Comparison of ENCODE assay signal across 10 mouse cellular contexts in the genomic region with DNA sequence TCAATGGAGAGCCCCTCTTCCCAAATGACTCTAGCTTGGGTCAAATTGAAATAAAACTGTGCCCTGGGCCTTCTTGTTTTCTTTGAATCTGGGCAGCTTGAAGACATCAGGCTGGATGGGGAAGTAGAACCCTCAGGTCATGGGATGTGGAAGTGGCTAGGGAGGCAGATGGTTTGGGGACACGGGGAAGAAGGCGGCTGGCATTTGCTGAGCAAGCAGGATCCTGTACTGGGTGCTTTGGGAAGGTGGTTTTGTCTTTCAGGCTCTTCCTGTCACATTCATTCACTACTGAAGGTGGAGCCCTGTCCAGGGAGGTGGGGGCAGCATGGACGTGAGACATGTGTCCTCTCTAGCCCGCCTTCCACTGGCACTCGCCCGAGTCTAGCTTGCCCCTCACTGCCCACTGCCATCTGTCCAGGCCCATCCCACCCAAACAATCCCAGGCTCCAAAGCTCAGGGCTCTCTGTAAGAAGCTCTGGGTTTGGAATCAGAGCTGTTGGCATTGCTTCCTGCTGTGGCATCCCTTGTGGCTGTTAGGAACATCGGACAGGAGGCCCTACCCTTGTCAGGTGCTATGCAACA. TPM values are rescaled to one million over a fixed set of nuclear protein-coding genes. Genes with fewer than 3 reads are reported as not detected.
DNase-seq lines count a peak whose midpoint lies in the region; ATAC-seq and TF ChIP-seq lines count a peak whose summit lies in the region.
"Had no signal": no experiment of that assay in that cellular context is flagged by ENCODE, and none has a peak within 500 bp of the region (broad histone marks: within the 10 kb centered on the region; RNA-seq: fewer than 3 reads in every experiment).

No protein-coding gene starts in this region.

- H3K36me3 ChIP-seq in heart, embryonic 11.5 days (ENCODE audit: control insufficient read depth, insufficient read depth, low read length) = no peaks in the 10 kb centered on the region
- no peaks in the 10 kb centered on the region for H3K36me3 ChIP-seq in liver, adult 2 months (ENCODE audit: control insufficient read depth, insufficient read depth, low read length)
- H3K36me3 ChIP-seq in liver, embryonic 11.5 days (ENCODE audit: control insufficient read depth, insufficient read depth, low read length) = no peaks in the 10 kb centered on the region
- H3K36me3 ChIP-seq in forebrain, embryonic 14.5 days (ENCODE audit: control insufficient read depth, insufficient read depth, low read length) = no peaks in the 10 kb centered on the region
- no peaks in the 10 kb centered on the region for H3K36me3 ChIP-seq in midbrain, embryonic 15.5 days (replicated peaks)

- TF ChIP-seq CTCF in liver, adult 2 months (IDR thresholded peaks at IDR 0.05; ENCODE audit: low read depth, low read length) = no peak

- no peak overlapping the region for H3K9ac ChIP-seq in heart, embryonic 11.5 days (ENCODE audit: low read depth, low read length)
- no peak overlapping the region for H3K9ac ChIP-seq in liver, adult 2 months (ENCODE audit: low read depth, low read length)
- no peak overlapping the region; the same call in 1 of the 2 replicates for H3K9ac ChIP-seq in liver, embryonic 11.5 days (ENCODE audit: low read depth, low read length)
- no peak overlapping the region for H3K9ac ChIP-seq in forebrain, embryonic 14.5 days (ENCODE audit: low read length)
- no peak overlapping the region for H3K9ac ChIP-seq in midbrain, embryonic 15.5 days

- H3K79me2 ChIP-seq in liver, adult 2 months (ENCODE audit: control insufficient read depth, insufficient read depth, low read length) = peaks cover 83% of the 10 kb centered on the region

- DNase-seq in heart, adult 11 months = peak; percentile 97
- no peak for DNase-seq in liver, adult 2 months (ENCODE audit: extremely low read depth, low read depth, low spot score)
- no peak for DNase-seq in liver, embryonic 11.5 days (ENCODE audit: low spot score)
- DNase-seq in forebrain, embryonic 14.5 days (ENCODE audit: low spot score) = no peak
- DNase-seq in thymus, postnatal 0 days (ENCODE audit: low spot score) = no peak
- DNase-seq in adrenal gland, postnatal 14 days = no peak
- DNase-seq: thymus, adult 18-20 months had no signal

- no peak for TF ChIP-seq POLR2A in liver, adult 2 months (IDR thresholded peaks at IDR 0.05; ENCODE audit: extremely low read depth, insufficient read depth, low read length)

- H3K4me1 ChIP-seq in heart, embryonic 11.5 days (ENCODE audit: control insufficient read depth, insufficient read depth, low read length) = peaks cover 96% of the 10 kb centered on the region
- H3K4me1 ChIP-seq in liver, adult 2 months (ENCODE audit: control insufficient read depth, insufficient read depth, low read length) = peaks cover 76% of the 10 kb centered on the region
- H3K4me1 ChIP-seq in liver, embryonic 11.5 days (replicated peaks; ENCODE audit: control insufficient read depth, insufficient read depth, low read length) = peaks cover 92% of the 10 kb centered on the region
- peaks cover 79% of the 10 kb centered on the region for H3K4me1 ChIP-seq in forebrain, embryonic 14.5 days (ENCODE audit: control insufficient read depth, insufficient read depth, low read length)
- peaks cover 97% of the 10 kb centered on the region for H3K4me1 ChIP-seq in midbrain, embryonic 15.5 days

- ATAC-seq in heart, embryonic 11.5 days (replicated peaks; ENCODE audit: insufficient number of reproducible peaks, low FRiP score, low TSS enrichment) = no peak
- ATAC-seq in liver, embryonic 11.5 days (replicated peaks; ENCODE audit: low FRiP score) = no peak
- peak; percentile 24; the same call in 1 of the 2 replicates for ATAC-seq in forebrain, embryonic 14.5 days
- ATAC-seq in midbrain, embryonic 15.5 days (replicated peaks) = no peak

- H3K9me3 ChIP-seq in heart, embryonic 11.5 days (replicated peaks; ENCODE audit: control insufficient read depth, low read length) = no peaks in the 10 kb centered on the region
- no peaks in the 10 kb centered on the region for H3K9me3 ChIP-seq in liver, embryonic 11.5 days (ENCODE audit: control insufficient read depth, low read length)
- H3K9me3 ChIP-seq in forebrain, embryonic 14.5 days (replicated peaks; ENCODE audit: control insufficient read depth, low read length) = no peaks in the 10 kb centered on the region
- no peaks in the 10 kb centered on the region for H3K9me3 ChIP-seq in midbrain, embryonic 15.5 days

- no peak overlapping the region for H3K4me3 ChIP-seq in heart, embryonic 11.5 days (ENCODE audit: low read depth, low read length)
- H3K4me3 ChIP-seq in liver, adult 2 months (ENCODE audit: insufficient read depth, low read depth, low read length) = no peak overlapping the region
- H3K4me3 ChIP-seq in liver, embryonic 11.5 days (ENCODE audit: low read depth, low read length) = no peak overlapping the region
- H3K4me3 ChIP-seq in forebrain, embryonic 14.5 days (ENCODE audit: low read depth, low read length) = no peak overlapping the region
- H3K4me3 ChIP-seq in midbrain, embryonic 15.5 days = no peak overlapping the region

- H3K4me2 ChIP-seq in heart, embryonic 11.5 days = no peak overlapping the region
- H3K4me2 ChIP-seq in liver, embryonic 11.5 days = no peak overlapping the region
- no peak overlapping the region for H3K4me2 ChIP-seq in forebrain, embryonic 14.5 days (ENCODE audit: low read length)
- no peak overlapping the region for H3K4me2 ChIP-seq in midbrain, embryonic 15.5 days

- no peaks in the 10 kb centered on the region for H3K27me3 ChIP-seq in heart, embryonic 11.5 days (ENCODE audit: control insufficient read depth, insufficient read depth, low read length)
- H3K27me3 ChIP-seq in liver, adult 2 months (ENCODE audit: control insufficient read depth, insufficient read depth, low read length) = no peaks in the 10 kb centered on the region
- H3K27me3 ChIP-seq in liver, embryonic 11.5 days (replicated peaks; ENCODE audit: control insufficient read depth, insufficient read depth, low read length) = no peaks in the 10 kb centered on the region
- H3K27me3 ChIP-seq in forebrain, embryonic 14.5 days (replicated peaks; ENCODE audit: control insufficient read depth, insufficient read depth, low read length) = no peaks in the 10 kb centered on the region
- no peaks in the 10 kb centered on the region for H3K27me3 ChIP-seq in midbrain, embryonic 15.5 days (replicated peaks)
- H3K27me3 ChIP-seq: CH12.LX had no signal

- 71% methylated on average over 7 of the region's 7 CpGs for WGBS in heart, embryonic 11.5 days (ENCODE audit: insufficient replicate concordance)
- WGBS in liver, adult 2 months = 67% methylated on average over 7 of the region's 7 CpGs
- WGBS in liver, embryonic 11.5 days = 66% methylated on average over 7 of the region's 7 CpGs
- 63% methylated on average over 7 of the region's 7 CpGs for WGBS in forebrain, embryonic 14.5 days
- 60% methylated on average over 7 of the region's 7 CpGs for WGBS in midbrain, embryonic 15.5 days

- H3K27ac ChIP-seq in heart, embryonic 11.5 days (ENCODE audit: low read depth, low read length) = no peak overlapping the region
- 0 out of 2 replicates have a peak overlapping the region, but pooled peaks have one; percentile 7 for H3K27ac ChIP-seq in liver, adult 2 months (replicated peaks; ENCODE audit: insufficient read depth, low read depth, low read length)
- no peak overlapping the region; the same call in 1 of the 2 replicates for H3K27ac ChIP-seq in liver, embryonic 11.5 days (ENCODE audit: low read depth, low read length)
- 0 out of 2 replicates have a peak overlapping the region, but pooled peaks have one; percentile 39 for H3K27ac ChIP-seq in forebrain, embryonic 14.5 days (ENCODE audit: low read depth, low read length)
- peak overlapping the region; percentile 22; the same call in 1 of the 2 replicates for H3K27ac ChIP-seq in midbrain, embryonic 15.5 days

RNA-seq across cellular contexts. Expression of a gene that starts 11.3 kb away (rescaled TPM):
- 34.9 and 36.2 TPM in 2 replicates for polyA plus RNA-seq in heart, embryonic 11.5 days (2014; fragmentation: Nextera tagmentation; extraction: Ambion mirVana)
- total RNA-seq in liver, adult 2 months (2014; rRNA removed) = 5.3 and 10.1 TPM in 2 replicates
- 10.2 and 11.0 TPM in 2 replicates for polyA plus RNA-seq in liver, adult 2 months (2012; rRNA removed)
- polyA plus RNA-seq in liver, embryonic 11.5 days (2014; fragmentation: Nextera tagmentation; extraction: Ambion mirVana) = 27.5 and 31.0 TPM in 2 replicates
- polyA plus RNA-seq in forebrain, embryonic 14.5 days (2014; fragmentation: Nextera tagmentation; extraction: Ambion mirVana) = 37.0 and 43.8 TPM in 2 replicates
- polyA plus RNA-seq in midbrain, embryonic 15.5 days (2015; fragmentation: Nextera tagmentation; extraction: Ambion mirVana) = 77.3 and 78.8 TPM in 2 replicates
- polyA plus RNA-seq in thymus, postnatal 0 days (2015; fragmentation: Nextera tagmentation; extraction: Ambion mirVana) = 19.9 and 26.4 TPM in 2 replicates
- total RNA-seq in adrenal gland, postnatal 14 days (2021) = 96.4 and 96.9 TPM in 2 replicates

Comparison
In these comparisons a context has a peak if more than half of its experiments do, and no peak if none do; other contexts are left out.
1. H3K27ac ChIP-seq: peak in liver, adult 2 months (single experiment), forebrain, embryonic 14.5 days (single experiment) and midbrain, embryonic 15.5 days (single experiment); none in heart, embryonic 11.5 days (single experiment) and liver, embryonic 11.5 days (single experiment).